Mouse (Mus musculus) heart, embryonic 14.5 days (tissue): Measurements from ENCODE around the gene Birc5. TPM values are rescaled to one million over a fixed set of nuclear protein-coding genes. Genes with fewer than 3 reads are reported as not detected.

ENCODE experiments used
- ATAC-seq: fragments of 200-750 bp; cut with Nextera tagmentation; 2 replicates; pipeline ENCODE4 v1.8.0; 2017; ENCODE audit warnings: low read depth, moderate TSS enrichment; ENCODE audit not compliant: insufficient number of reproducible peaks, insufficient read depth, low FRiP score
- H3K27ac ChIP-seq, 2 experiments: fragments of 200-500 bp in 1 of 2; fragments of 300-500 bp in 1 of 2; sonication (generic) in 1 of 2; replicated peaks in 1 of 2; 2 replicates each; pipeline ENCODE4 v1.5.1; 2012 to 2014; ENCODE audit warnings: low read depth in 2 of 2, low read length in 2 of 2, control low read depth in 1 of 2, mild to moderate bottlenecking in 1 of 2, mixed read lengths in 1 of 2; ENCODE audit not compliant: control insufficient read depth in 1 of 2, insufficient read depth in 1 of 2
- H3K27me3 ChIP-seq: fragments of 300-500 bp; sonication (generic); 2 replicates; pipeline ENCODE4 v1.6.1; 2014; ENCODE audit warnings: mild to moderate bottlenecking, low read length, control low read depth; ENCODE audit not compliant: control insufficient read depth, insufficient read depth
- H3K36me3 ChIP-seq: fragments of 300-500 bp; sonication (generic); 2 replicates; pipeline ENCODE4 v1.6.1; 2014; ENCODE audit warnings: mild to moderate bottlenecking, control low read depth, low read length, mixed read lengths; ENCODE audit not compliant: control insufficient read depth, insufficient read depth
- H3K4me1 ChIP-seq, 2 experiments: fragments of 200-500 bp in 1 of 2; fragments of 300-500 bp in 1 of 2; sonication (generic) in 1 of 2; 2 replicates each; pipeline ENCODE4 v1.6.1; 2012 to 2014; ENCODE audit warnings: low read length in 2 of 2, control low read depth in 1 of 2, mixed read lengths in 1 of 2; ENCODE audit not compliant: control insufficient read depth in 2 of 2, insufficient read depth in 2 of 2
- H3K4me2 ChIP-seq: fragments of 300-500 bp; sonication (generic); 2 replicates; pipeline ENCODE4 v1.6.1; 2014; ENCODE audit warnings: mild to moderate bottlenecking, low read length
- H3K4me3 ChIP-seq, 2 experiments: fragments of 200-500 bp in 1 of 2; fragments of 300-500 bp in 1 of 2; sonication (generic) in 1 of 2; 2 replicates each; pipeline ENCODE4 v1.5.1; 2012 to 2014; ENCODE audit warnings: low read length in 2 of 2, mild to moderate bottlenecking in 2 of 2, control low read depth in 1 of 2, low read depth in 1 of 2, moderate library complexity in 1 of 2; ENCODE audit not compliant: control insufficient read depth in 1 of 2, insufficient read depth in 1 of 2
- H3K9ac ChIP-seq: fragments of 300-500 bp; sonication (generic); 2 replicates; pipeline ENCODE4 v1.6.1; 2014; ENCODE audit warnings: mild to moderate bottlenecking, low read length
- H3K9me3 ChIP-seq: fragments of 300-500 bp; sonication (generic); 2 replicates; pipeline ENCODE4 v1.6.1; 2016; ENCODE audit warnings: low read length, control low read depth; ENCODE audit not compliant: control insufficient read depth
- WGBS: fragments of 180-500 bp; shearing (Covaris S2); extraction: QIAGEN DNeasy Blood & Tissue Kit; methylation state at CpG from one replicate; pipeline ENCODE4 v1.1.7; 2014; 5-methylcytosine and 5-hydroxymethylcytosine counted together
- polyA plus RNA-seq: library from polyadenylated mRNA; unstranded; fragments of >200 nt; fragmentation: Nextera tagmentation; extraction: Ambion mirVana; gene quantifications from 2 replicates; pipeline ENCODE4 v1.2.1, GENCODE M21; 2014

Birc5 gene
- polyA plus RNA-seq, 1 experiment from 2014 or later = 240 TPM

GRCm38 (mm10) chr11:117858392-117858791, 9.3 kb downstream of the Birc5 start:
- Histone ChIP-seq H3K27ac (no peak overlapping the region), H3K36me3 (peaks cover 46% of the 10 kb centered on the region), H3K4me1 (peaks cover 0 to 4% of the 10 kb centered on the region in 2 experiments; a peak in 1 of 4 replicates), H3K9me3 (no peaks in the 10 kb centered on the region), H3K4me3 (no peak overlapping the region), H3K9ac (no peak overlapping the region), H3K27me3 (peaks cover 37% of the 10 kb centered on the region), H3K4me2 (no peak overlapping the region)
- WGBS = 57% methylated on average over 3 of the region's 3 CpGs
- ATAC-seq = no peak

GRCm38 (mm10) chr11:117860601-117861000, 11.6 kb downstream of the Birc5 start, which contains the start of gene Tmem235:
TSS of gene Tmem235 (plus strand) at chr11:117860752.
- 5% methylated on average over 23 of the region's 23 CpGs for WGBS
- no peak within 1 kb of the TSS for H3K9ac ChIP-seq
- H3K4me2 ChIP-seq = peak within 1 kb of the TSS; percentile 26
- H3K36me3 ChIP-seq = peaks cover 24% of the 10 kb centered on the region
- H3K27me3 ChIP-seq = peaks cover 44% of the 10 kb centered on the region
- ATAC-seq = no peak
- no peak within 1 kb of the TSS for H3K27ac ChIP-seq
- H3K9me3 ChIP-seq = no peaks in the 10 kb centered on the region
- H3K4me1 ChIP-seq = peaks cover 0 to 4% of the 10 kb centered on the region in 2 experiments; a peak in 1 of 4 replicates
- no peak within 1 kb of the TSS for H3K4me3 ChIP-seq

GRCm38 (mm10) chr11:117863174-117863856, 14.3 kb downstream of the Birc5 start:
- H3K9me3 ChIP-seq = no peaks in the 10 kb centered on the region
- H3K9ac ChIP-seq = no peak overlapping the region
- peaks cover 0 to 4% of the 10 kb centered on the region in 2 experiments; a peak in 1 of 4 replicates for H3K4me1 ChIP-seq
- no peak for ATAC-seq
- H3K4me2 ChIP-seq = no peak overlapping the region
- no peaks in the 10 kb centered on the region for H3K36me3 ChIP-seq
- H3K27me3 ChIP-seq = peaks cover 44% of the 10 kb centered on the region
- no peak overlapping the region for H3K4me3 ChIP-seq
- 43% methylated on average over 11 of the region's 11 CpGs for WGBS
- no peak overlapping the region for H3K27ac ChIP-seq

GRCm38 (mm10) chr11:117864805-117865204, 15.8 kb downstream of the Birc5 start:
- 49% methylated on average over 2 of the region's 2 CpGs for WGBS

GRCm38 (mm10) chr11:117865988-117866387, 16.9 kb downstream of the Birc5 start:
- H3K36me3 ChIP-seq = no peaks in the 10 kb centered on the region
- H3K9ac ChIP-seq = no peak overlapping the region
- 61% methylated on average over 6 of the region's 6 CpGs for WGBS
- no peak for ATAC-seq
- no peak overlapping the region for H3K4me2 ChIP-seq
- no peak overlapping the region for H3K4me3 ChIP-seq
- no peaks in the 10 kb centered on the region for H3K4me1 ChIP-seq
- no peaks in the 10 kb centered on the region for H3K9me3 ChIP-seq
- H3K27me3 ChIP-seq = peaks cover 25% of the 10 kb centered on the region
- H3K27ac ChIP-seq = no peak overlapping the region

More at GRCm38 (mm10) chr11:117864805-117865204, 15.8 kb downstream of the Birc5 start:
- Histone ChIP-seq H3K9ac (no peak overlapping the region), H3K27ac (no peak overlapping the region), H3K36me3 (no peaks in the 10 kb centered on the region), H3K4me3 (no peak overlapping the region), H3K27me3 (peaks cover 32% of the 10 kb centered on the region), H3K4me2 (no peak overlapping the region), H3K9me3 (no peaks in the 10 kb centered on the region), H3K4me1 (peaks cover 0 to 4% of the 10 kb centered on the region in 2 experiments; a peak in 1 of 4 replicates)
- ATAC-seq = no peak

GRCm38 (mm10) chr11:117870688-117871365, 21.8 kb downstream of the Birc5 start:
- H3K36me3 ChIP-seq = no peaks in the 10 kb centered on the region
- no peak overlapping the region for H3K4me3 ChIP-seq
- H3K9me3 ChIP-seq = no peaks in the 10 kb centered on the region
- no peak overlapping the region for H3K27ac ChIP-seq
- H3K4me2 ChIP-seq = no peak overlapping the region
- WGBS = 37% methylated on average over 12 of the region's 12 CpGs
- H3K4me1 ChIP-seq = peaks cover 16 to 18% of the 10 kb centered on the region in 2 experiments
- H3K9ac ChIP-seq = no peak overlapping the region
- H3K27me3 ChIP-seq = no peaks in the 10 kb centered on the region
- no peak for ATAC-seq

GRCm38 (mm10) chr11:117871376-117871775, 22.3 kb downstream of the Birc5 start:
- no peak overlapping the region for H3K4me3 ChIP-seq
- ATAC-seq = no peak
- no peaks in the 10 kb centered on the region for H3K9me3 ChIP-seq
- no peaks in the 10 kb centered on the region for H3K36me3 ChIP-seq
- no peak overlapping the region for H3K9ac ChIP-seq
- H3K27me3 ChIP-seq = no peaks in the 10 kb centered on the region
- H3K4me2 ChIP-seq = no peak overlapping the region
- peaks cover 18 to 22% of the 10 kb centered on the region in 2 experiments for H3K4me1 ChIP-seq
- WGBS = 80% methylated on average over 5 of the region's 5 CpGs
- no peak overlapping the region for H3K27ac ChIP-seq
